ENCODE assay signal across 14 mouse cellular contexts in genomic region chr11:82521383-82521782, GRCm38 (mm10).
DNase-seq lines count a peak whose midpoint lies in the region; ATAC-seq and TF ChIP-seq lines count a peak whose summit lies in the region.
"Had no signal": no experiment of that assay in that cellular context is flagged by ENCODE, and none has a peak within 500 bp of the region (broad histone marks: within the 10 kb centered on the region; RNA-seq: fewer than 3 reads in every experiment).

No protein-coding gene starts in this region.

- no peak overlapping the region for H3K9ac ChIP-seq in liver, embryonic 12.5 days
- H3K9ac ChIP-seq: embryonic facial prominence, embryonic 12.5 days; liver, embryonic 14.5 days had no signal

- H3K4me3 ChIP-seq in cerebellum, adult 2 months (replicated peaks; ENCODE audit: insufficient read depth, low read depth, low read length) = no peak overlapping the region
- no peak overlapping the region for H3K4me3 ChIP-seq in liver, embryonic 12.5 days
- H3K4me3 ChIP-seq: embryonic facial prominence, embryonic 12.5 days had no signal

- no peak overlapping the region for H3K4me2 ChIP-seq in liver, embryonic 12.5 days
- H3K4me2 ChIP-seq: embryonic facial prominence, embryonic 12.5 days had no signal

- TF ChIP-seq CTCF in cerebellum, adult 2 months (IDR thresholded peaks at IDR 0.05; ENCODE audit: borderline replicate concordance, insufficient read depth, low read depth, low read length) = no peak; the same call in 1 of the 2 replicates

- no peaks in the 10 kb centered on the region for H3K36me3 ChIP-seq in liver, embryonic 12.5 days
- H3K36me3 ChIP-seq: embryonic facial prominence, embryonic 12.5 days; G1E had no signal

- H3K27ac ChIP-seq in cerebellum, adult 2 months (ENCODE audit: insufficient read depth, low read length) = no peak overlapping the region
- H3K27ac ChIP-seq in liver, embryonic 12.5 days = no peak overlapping the region
- H3K27ac ChIP-seq: embryonic facial prominence, embryonic 12.5 days; liver, embryonic 14.5 days had no signal

- TF ChIP-seq POLR2A in cerebellum, adult 2 months (IDR thresholded peaks at IDR 0.05; ENCODE audit: borderline replicate concordance, insufficient read depth, low read length) = no peak

- peaks cover 11% of the 10 kb centered on the region; the same call in 1 of the 2 replicates for H3K4me1 ChIP-seq in cerebellum, adult 2 months (ENCODE audit: control insufficient read depth, insufficient read depth, low read length)
- H3K4me1 ChIP-seq in liver, embryonic 12.5 days = no peaks in the 10 kb centered on the region
- H3K4me1 ChIP-seq: embryonic facial prominence, embryonic 12.5 days had no signal

- 8% methylated on average over 9 of the region's 9 CpGs for WGBS in cerebellum, adult 2 months
- 67% methylated on average over 9 of the region's 9 CpGs for WGBS in liver, embryonic 12.5 days (ENCODE audit: insufficient replicate concordance)

- peak; percentile 59 for DNase-seq in brain, embryonic 18.5 days (ENCODE audit: low read depth, low spot score)
- peak; percentile 74 to 88 for DNase-seq in cerebellum, adult 2 months
- peak; percentile 56 to 83 for DNase-seq in layer of hippocampus, adult 18-20 months (ENCODE audit: low spot score in 2 of 2)
- peak; percentile 16 for DNase-seq in retina, embryonic 14.5 days (ENCODE audit: low spot score)
- no peak for DNase-seq in thymus, adult 18-20 months
- no peak for DNase-seq in embryo, embryonic 11 days
- DNase-seq: adrenal gland, adult 2 months; heart, postnatal 4 days; kidney, postnatal 25 days; thymus, postnatal 4 days had no signal

- no peak for ATAC-seq in liver, embryonic 12.5 days

- H3K9me3 ChIP-seq in liver, embryonic 12.5 days (replicated peaks) = no peaks in the 10 kb centered on the region
- H3K9me3 ChIP-seq: embryonic facial prominence, embryonic 12.5 days had no signal

- H3K27me3 ChIP-seq in cerebellum, adult 2 months (ENCODE audit: control insufficient read depth, insufficient read depth, low read length) = no peaks in the 10 kb centered on the region
- peaks cover 11% of the 10 kb centered on the region for H3K27me3 ChIP-seq in liver, embryonic 12.5 days (replicated peaks)

Comparison
In these comparisons a context has a peak if more than half of its experiments do, and no peak if none do; other contexts are left out.
1. DNase-seq: peak in brain, embryonic 18.5 days (single experiment), cerebellum, adult 2 months (2 of 2), layer of hippocampus, adult 18-20 months (2 of 2) and retina, embryonic 14.5 days (single experiment); none in thymus, adult 18-20 months (0 of 2) and embryo, embryonic 11 days (single experiment).